Mouse (Mus musculus) spleen, adult 2 months (tissue): ENCODE data around the gene Rflna. TPM values are rescaled to one million over a fixed set of nuclear protein-coding genes. Genes with fewer than 3 reads are reported as not detected.

ENCODE experiments used
- DNase-seq, 2 experiments: peaks; one replicate each; pipeline versions ENCODE4 v3.0.0 to v3.0.0-alpha.2; 2012 to 2021; ENCODE audit warnings: low spot score in 2 of 2, low read depth in 1 of 2
- H3K27ac ChIP-seq: fragments of 200-500 bp; 2 replicates; pipeline ENCODE4 v1.5.1; 2012; ENCODE audit warnings: low read length, inconsistent platforms; ENCODE audit not compliant: insufficient read depth
- H3K27me3 ChIP-seq: fragments of 200-500 bp; 2 replicates; pipeline ENCODE4 v1.6.1; 2012; ENCODE audit warnings: mild to moderate bottlenecking, moderate library complexity, low read length, inconsistent platforms; ENCODE audit not compliant: control insufficient read depth, insufficient read depth
- H3K36me3 ChIP-seq: fragments of 200-500 bp; 2 replicates; pipeline ENCODE4 v1.6.1; 2012; ENCODE audit warnings: mild to moderate bottlenecking, low read length, inconsistent platforms; ENCODE audit not compliant: control insufficient read depth, insufficient read depth
- H3K4me1 ChIP-seq: fragments of 200-500 bp; 2 replicates; pipeline ENCODE4 v1.6.1; 2011; ENCODE audit warnings: inconsistent platforms; ENCODE audit not compliant: control insufficient read depth, insufficient read depth, insufficient read length
- H3K4me3 ChIP-seq: fragments of 200-500 bp; 2 replicates; pipeline ENCODE4 v1.5.1; 2011; ENCODE audit warnings: mild to moderate bottlenecking, inconsistent platforms; ENCODE audit not compliant: insufficient read depth, insufficient read length; ENCODE audit errors: extremely low read depth
- CTCF ChIP-seq: fragments of 200-500 bp; IDR thresholded peaks from 2 replicates; pipeline ENCODE4 v1.5.1; 2011; ENCODE audit warnings: mild to moderate bottlenecking, inconsistent platforms; ENCODE audit not compliant: insufficient read depth, insufficient read length, insufficient replicate concordance; ENCODE audit errors: extremely low read depth
- POLR2A ChIP-seq: fragments of 200-500 bp; IDR thresholded peaks from 2 replicates; pipeline ENCODE4 v1.6.1; 2011; ENCODE audit warnings: low read depth, low read length, inconsistent platforms
- WGBS: fragments of 180-500 bp; shearing (Covaris S2); methylation state at CpG from one replicate; pipeline ENCODE4 v1.1.7; 2018; 5-methylcytosine and 5-hydroxymethylcytosine counted together
- polyA plus RNA-seq: library from polyadenylated mRNA; depleted of rRNA; stranded (reverse); fragments of >200 nt; gene quantifications from 2 replicates; pipeline ENCODE4 v1.2.3, GENCODE M21; 2012

Rflna gene
- polyA plus RNA-seq, 1 experiment, result 0.54 TPM

DNA sequence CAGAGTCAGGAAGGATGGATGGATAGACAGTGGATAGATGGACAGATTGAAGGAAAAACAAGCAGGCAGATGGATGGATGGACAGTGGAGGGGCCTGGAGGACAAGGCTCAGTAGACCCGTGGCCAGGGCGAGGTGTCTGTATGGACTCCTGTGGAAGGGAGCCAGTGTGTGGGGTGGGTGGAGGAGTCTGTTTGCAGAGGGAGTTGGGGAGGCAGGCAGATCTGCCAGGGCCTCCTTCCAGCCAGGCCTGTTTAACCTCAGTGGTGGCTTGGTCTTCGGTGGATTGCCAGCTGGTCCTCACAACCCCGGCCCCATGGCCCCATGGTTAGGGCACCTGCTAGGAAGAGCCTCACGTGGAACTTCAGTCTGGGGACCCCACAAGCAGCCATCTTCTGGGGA is 3.9 kb downstream of the Rflna start:
- TF ChIP-seq CTCF (no peak), POLR2A (no peak)
- DNase-seq, result no peak
- H3K4me3 ChIP-seq, result no peak overlapping the region
- no peak overlapping the region for H3K27ac ChIP-seq
- WGBS, result 71% methylated on average over 5 of the region's 5 CpGs
- H3K36me3 ChIP-seq, result no peaks in the 10 kb centered on the region
- H3K27me3 ChIP-seq, result peaks cover 9% of the 10 kb centered on the region; the same call in 1 of the 2 replicates
- peaks cover 8% of the 10 kb centered on the region for H3K4me1 ChIP-seq

DNA sequence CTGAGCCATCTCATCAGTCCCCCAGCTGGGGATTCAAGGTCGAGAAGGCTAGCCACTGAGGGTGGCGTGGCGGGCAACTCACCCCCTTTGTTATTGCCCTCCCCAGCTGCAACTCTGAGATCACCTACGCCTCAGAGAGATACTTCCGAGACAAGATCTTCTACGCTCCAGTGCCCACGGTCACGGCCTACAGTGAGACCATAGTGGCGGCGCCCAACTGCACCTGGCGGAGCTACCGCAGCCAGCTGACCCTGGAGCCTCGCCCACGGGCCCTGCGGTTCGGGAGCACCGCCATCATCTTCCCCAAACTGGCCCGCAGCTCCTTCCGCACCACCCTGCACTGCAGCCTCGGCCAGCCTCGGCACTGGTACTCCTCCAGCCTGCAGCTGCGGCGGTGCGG is 8.1 kb downstream of the Rflna start:
- Histone ChIP-seq H3K4me1 (no peaks in the 10 kb centered on the region; the same call in none of the 2 replicates), H3K27ac (no peak overlapping the region), H3K27me3 (no peaks in the 10 kb centered on the region), H3K4me3 (no peak overlapping the region), H3K36me3 (peaks cover 2% of the 10 kb centered on the region; the same call in 1 of the 2 replicates)
- WGBS, result 76% methylated on average over 24 of the region's 24 CpGs
- no peak for TF ChIP-seq CTCF
- TF ChIP-seq POLR2A, result no peak
- DNase-seq, result no peak

DNA sequence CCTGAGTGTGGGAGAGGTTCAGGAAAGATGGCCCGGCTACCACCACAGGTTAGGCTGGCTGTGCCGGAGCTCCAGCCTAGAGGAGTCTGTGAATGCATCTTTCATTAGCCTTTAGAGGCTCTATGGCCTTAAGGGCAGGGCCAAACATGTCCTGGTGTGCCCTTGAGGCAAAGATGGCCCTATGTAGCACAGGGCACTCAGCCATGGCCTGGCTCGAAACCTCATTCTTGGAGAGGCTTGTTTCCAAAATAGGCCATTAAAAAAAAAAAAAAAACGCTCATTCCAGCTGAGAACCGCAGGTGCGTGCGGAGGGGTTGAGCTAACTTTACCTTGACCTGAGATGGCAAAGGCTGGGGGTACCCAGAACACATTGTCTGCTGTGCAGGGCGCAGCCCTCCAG is 8.6 kb downstream of the Rflna start:
- Histone ChIP-seq H3K4me3 (no peak overlapping the region), H3K36me3 (peaks cover 3% of the 10 kb centered on the region; the same call in 1 of the 2 replicates), H3K27ac (no peak overlapping the region), H3K4me1 (no peaks in the 10 kb centered on the region; the same call in none of the 2 replicates), H3K27me3 (no peaks in the 10 kb centered on the region)
- DNase-seq, result no peak
- 89% methylated on average over 8 of the region's 8 CpGs for WGBS
- TF ChIP-seq POLR2A, result no peak
- TF ChIP-seq CTCF, result no peak

DNA sequence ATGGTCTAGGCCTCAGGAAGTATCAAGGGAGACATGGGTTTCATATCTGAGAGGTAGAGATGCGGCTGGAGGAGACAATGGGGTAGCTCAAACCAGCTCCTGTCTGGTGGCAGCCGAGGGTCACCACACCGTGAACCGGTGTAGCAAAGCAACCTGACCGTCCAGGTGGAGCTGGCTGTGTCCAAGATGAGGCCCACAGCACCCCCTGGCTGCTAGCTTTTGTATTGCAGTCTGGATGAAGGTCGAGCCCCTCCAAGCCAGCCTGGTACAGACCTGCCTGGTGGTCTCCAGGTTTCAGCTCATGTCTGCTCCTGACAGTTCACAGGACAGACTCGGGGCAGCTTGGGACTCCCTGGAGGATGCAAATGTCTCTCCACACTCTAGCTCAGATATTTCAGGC is 11.5 kb downstream of the Rflna start:
- Histone ChIP-seq H3K27ac (no peak overlapping the region), H3K4me1 (no peaks in the 10 kb centered on the region; the same call in none of the 2 replicates), H3K36me3 (peaks cover 23% of the 10 kb centered on the region), H3K27me3 (no peaks in the 10 kb centered on the region), H3K4me3 (no peak overlapping the region)
- DNase-seq, result peak in 1 of 2 experiments; percentile 55
- TF ChIP-seq POLR2A (no peak), CTCF (peak; percentile 74; the same call in 1 of the 2 replicates)
- WGBS, result 74% methylated on average over 7 of the region's 7 CpGs

DNA sequence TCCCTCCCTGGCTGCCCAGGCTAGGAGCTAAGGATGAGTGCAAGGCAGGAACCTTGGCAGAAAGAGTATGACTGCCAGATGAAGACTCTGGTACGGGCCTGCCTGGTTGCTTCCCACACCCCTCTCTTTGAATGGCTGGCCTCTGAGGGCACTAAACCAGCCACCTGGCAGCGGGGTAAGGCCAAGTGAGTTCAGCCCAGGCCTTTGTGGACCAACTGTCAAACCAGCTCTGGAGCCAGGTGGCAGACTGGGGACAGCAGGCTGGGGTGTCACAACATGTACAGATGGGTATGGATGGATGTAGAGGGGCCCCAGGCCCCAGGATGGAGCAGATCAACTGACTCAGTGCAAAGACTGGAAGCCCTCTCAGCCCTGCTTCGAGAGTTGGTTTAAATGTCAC is 12.0 kb downstream of the Rflna start:
- H3K27me3 ChIP-seq, result no peaks in the 10 kb centered on the region
- DNase-seq, result no peak
- no peaks in the 10 kb centered on the region; the same call in none of the 2 replicates for H3K4me1 ChIP-seq
- H3K4me3 ChIP-seq, result no peak overlapping the region
- no peak overlapping the region for H3K27ac ChIP-seq
- TF ChIP-seq CTCF, result no peak
- no peak for TF ChIP-seq POLR2A
- WGBS, result 68% methylated on average over 3 of the region's 3 CpGs
- peaks cover 26% of the 10 kb centered on the region for H3K36me3 ChIP-seq

DNA sequence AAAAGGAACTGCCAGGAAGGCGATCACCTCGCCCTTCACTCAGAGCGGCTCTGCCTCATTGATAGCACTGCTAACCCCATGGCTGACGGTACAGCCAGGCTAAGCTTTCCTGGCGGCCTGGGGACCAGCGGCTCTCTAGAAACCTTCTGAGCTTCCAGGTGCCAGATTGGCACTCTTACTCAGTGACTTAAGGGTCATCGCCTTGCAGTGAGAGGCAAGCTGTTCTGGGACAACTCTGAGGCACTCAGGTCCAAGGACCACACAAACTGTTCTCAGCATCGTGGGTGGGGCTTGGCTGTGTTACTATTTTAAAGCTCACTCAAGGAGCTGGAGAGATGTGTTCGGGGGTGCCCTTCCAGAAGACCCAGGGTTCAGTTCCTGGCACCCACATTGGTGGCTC is 12.6 kb downstream of the Rflna start:
- WGBS, result 78% methylated on average over 9 of the region's 9 CpGs
- no peaks in the 10 kb centered on the region; the same call in 1 of the 2 replicates for H3K4me1 ChIP-seq
- TF ChIP-seq CTCF (no peak), POLR2A (no peak)
- H3K27ac ChIP-seq, result no peak overlapping the region
- H3K4me3 ChIP-seq, result no peak overlapping the region
- DNase-seq, result no peak
- H3K36me3 ChIP-seq, result peaks cover 26% of the 10 kb centered on the region
- H3K27me3 ChIP-seq, result no peaks in the 10 kb centered on the region

DNA sequence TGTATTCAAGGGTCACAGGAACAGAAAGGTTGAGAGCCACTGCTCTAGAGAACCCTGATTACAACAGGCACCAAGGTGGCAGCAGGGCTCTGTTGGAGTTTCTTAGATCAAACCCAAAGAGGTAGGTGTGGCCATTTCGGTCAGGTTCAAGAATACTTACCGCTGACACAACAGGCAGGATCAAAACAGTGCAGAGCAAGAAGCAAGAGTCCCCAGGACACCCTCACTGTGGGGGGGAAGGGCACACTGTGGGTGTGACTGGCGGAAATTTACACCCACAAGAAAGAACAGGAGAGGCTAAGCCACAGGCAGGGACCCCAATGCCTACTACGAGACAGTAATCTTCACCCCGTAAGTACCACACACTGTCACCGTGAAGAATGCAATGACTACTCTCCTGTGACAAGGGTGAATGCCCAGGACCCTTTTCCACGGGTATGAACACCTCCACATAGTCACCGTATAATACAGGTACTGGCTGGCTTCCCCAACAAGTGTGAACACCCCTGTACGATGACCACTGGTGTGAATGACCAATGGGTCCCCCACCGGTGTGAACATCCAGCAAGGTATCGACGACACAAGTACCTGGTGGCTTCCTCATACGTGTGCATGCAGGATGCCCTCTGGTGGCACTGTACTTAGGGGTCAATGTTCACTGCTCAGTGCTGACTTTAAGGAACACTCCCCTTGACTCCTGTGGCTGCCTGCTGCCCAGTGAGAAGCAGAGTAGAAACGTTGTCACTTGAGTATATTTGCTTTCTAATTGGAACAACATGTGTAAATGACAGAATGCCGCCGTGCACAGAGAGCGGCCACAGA is 13.6 kb downstream of the Rflna start:
- DNase-seq, result peak in 1 of 2 experiments; percentile 34
- Histone ChIP-seq H3K36me3 (peaks cover 26% of the 10 kb centered on the region), H3K27ac (no peak overlapping the region), H3K27me3 (no peaks in the 10 kb centered on the region), H3K4me1 (no peaks in the 10 kb centered on the region), H3K4me3 (no peak overlapping the region)
- WGBS, result 79% methylated on average over 17 of the region's 17 CpGs
- TF ChIP-seq CTCF, result no peak; the same call in 1 of the 2 replicates
- TF ChIP-seq POLR2A, result no peak
